Mouse (Mus musculus): ENCODE measurements around the gene Ttyh3. TPM values are rescaled to one million over a fixed set of nuclear protein-coding genes. Genes with fewer than 3 reads are reported as not detected.

Ttyh3 gene
- total and polyA plus RNA-seq, 2 experiments from 2014 or later = 60.3 to 260 TPM

DNA sequence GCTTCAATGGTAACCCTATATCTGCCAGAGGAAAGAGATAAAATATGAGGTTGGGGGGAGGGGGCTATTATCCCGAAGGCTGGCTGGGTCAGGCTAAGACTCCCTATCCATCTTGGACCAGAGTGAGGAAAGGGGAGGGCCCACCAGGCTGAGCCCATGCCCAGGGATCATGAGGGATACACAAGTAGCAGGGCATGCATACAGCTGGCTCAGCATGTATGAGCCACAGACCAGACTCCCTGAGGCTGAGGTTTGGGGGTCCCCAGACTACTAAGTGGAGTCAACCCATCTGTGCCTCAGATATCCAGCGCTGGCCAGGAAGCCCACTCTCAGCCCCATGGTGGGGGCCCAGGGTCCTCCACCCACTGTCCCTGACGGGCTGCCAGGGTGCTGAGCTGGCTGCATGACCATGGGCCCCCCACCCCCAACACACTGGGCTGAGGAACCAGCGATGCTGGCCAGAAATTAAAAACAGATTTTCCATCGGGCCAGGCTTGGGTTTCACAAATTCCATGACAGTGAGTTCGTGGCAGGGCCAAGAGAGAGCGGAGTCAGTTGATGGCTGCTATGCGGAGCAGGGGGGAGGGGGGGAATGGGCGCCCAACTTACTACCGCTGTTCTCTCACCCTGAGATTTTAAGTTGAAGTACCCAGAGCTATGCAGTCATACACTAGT, 7.4 kb downstream of the Ttyh3 start:
- Histone ChIP-seq H3K27me3 (ENCODE audit: insufficient read depth, low read length) (no peaks in the 10 kb centered on the region), H3K4me1 (ENCODE audit: insufficient read depth, low read length) (peaks cover 48% of the 10 kb centered on the region), H3K27ac (peak overlapping the region; percentile 51; the same call in 1 of the 2 replicates), H3K9ac (replicated peaks; ENCODE audit: low read length) (0 out of 2 replicates have a peak overlapping the region, but pooled peaks have one; percentile 9), H3K4me2 (ENCODE audit: low read depth, low read length) (peak overlapping the region; percentile 16; the same call in 1 of the 2 replicates), H3K36me3 (ENCODE audit: insufficient read depth, low read length) (no peaks in the 10 kb centered on the region; the same call in 1 of the 2 replicates), H3K4me3 (ENCODE audit: low read length) (no peak overlapping the region), H3K9me3 (ENCODE audit: low read length) (no peaks in the 10 kb centered on the region)
- 47% methylated on average over 10 of the region's 10 CpGs for WGBS
- ATAC-seq (peak; percentile 13; the same call in 1 of the 2 replicates), DNase-seq (ENCODE audit: low spot score) (no peak)
- TF ChIP-seq CTCF (IDR thresholded peaks at IDR 0.05; ENCODE audit: low read depth) = no peak

DNA sequence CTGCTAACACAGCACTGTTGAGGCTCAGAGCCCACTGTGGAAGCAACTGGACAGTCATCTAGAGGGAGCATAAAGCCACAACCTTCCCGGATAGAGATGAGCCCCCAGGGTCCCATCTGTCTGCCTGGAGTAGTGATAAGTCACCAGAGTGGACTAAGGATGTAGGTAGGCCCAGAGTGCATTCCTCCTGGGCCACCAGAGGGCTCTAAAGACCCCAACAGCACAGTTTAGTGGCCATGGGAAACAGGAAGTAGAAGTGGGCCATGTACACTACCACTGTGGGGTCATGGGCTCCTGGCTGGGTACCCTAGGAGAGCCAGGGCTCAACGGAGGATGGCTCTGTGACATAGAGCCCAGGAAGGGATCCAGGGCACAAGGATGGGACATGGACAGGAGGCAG, 8.0 kb downstream of the Ttyh3 start:
- Histone ChIP-seq H3K27me3 (ENCODE audit: insufficient read depth, low read length) (no peaks in the 10 kb centered on the region), H3K9me3 (ENCODE audit: low read length) (no peaks in the 10 kb centered on the region), H3K4me2 (ENCODE audit: low read depth, low read length) (0 out of 2 replicates have a peak overlapping the region, but pooled peaks have one; percentile 16), H3K4me3 (ENCODE audit: low read length) (no peak overlapping the region), H3K9ac (replicated peaks; ENCODE audit: low read length) (0 out of 2 replicates have a peak overlapping the region, but pooled peaks have one; percentile 9), H3K36me3 (ENCODE audit: insufficient read depth, low read length) (peaks cover 3% of the 10 kb centered on the region; the same call in 1 of the 2 replicates), H3K27ac (peak overlapping the region; percentile 51; the same call in 1 of the 2 replicates), H3K4me1 (ENCODE audit: insufficient read depth, low read length) (peaks cover 43% of the 10 kb centered on the region)
- DNase-seq (ENCODE audit: low spot score) = no peak
- no peak for ATAC-seq
- 53% methylated on average over 2 of the region's 2 CpGs for WGBS
- peak; percentile 52 for TF ChIP-seq CTCF (IDR thresholded peaks at IDR 0.05; ENCODE audit: low read depth)

DNA sequence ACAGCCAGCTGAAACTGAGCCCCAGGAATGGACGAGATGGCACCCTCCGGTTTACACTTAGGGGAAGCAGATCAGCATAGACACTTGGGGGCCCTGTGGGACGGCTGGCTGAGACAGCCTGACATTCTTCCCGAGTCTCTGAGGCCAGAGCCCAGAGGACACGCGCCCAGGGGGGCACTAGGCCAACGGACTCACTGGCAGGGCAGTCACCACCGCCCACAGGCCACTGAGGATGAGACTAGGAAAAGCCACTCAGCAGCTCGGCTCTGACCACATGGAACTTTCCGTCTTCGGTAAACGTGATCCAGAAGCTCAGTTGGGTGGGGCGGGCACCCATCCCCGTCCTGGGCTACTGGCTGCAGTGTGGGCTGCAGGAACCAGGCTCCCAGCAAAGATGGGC, 9.0 kb downstream of the Ttyh3 start:
- DNase-seq (ENCODE audit: low spot score) (no peak), ATAC-seq (no peak)
- H3K36me3 ChIP-seq (ENCODE audit: insufficient read depth, low read length) = peaks cover 12% of the 10 kb centered on the region
- TF ChIP-seq CTCF (IDR thresholded peaks at IDR 0.05; ENCODE audit: low read depth) = no peak
- no peak overlapping the region for H3K4me3 ChIP-seq (ENCODE audit: low read length)
- no peak overlapping the region for H3K9ac ChIP-seq (replicated peaks; ENCODE audit: low read length)
- WGBS = 58% methylated on average over 14 of the region's 14 CpGs
- no peaks in the 10 kb centered on the region for H3K9me3 ChIP-seq (ENCODE audit: low read length)
- H3K27me3 ChIP-seq (ENCODE audit: insufficient read depth, low read length) = no peaks in the 10 kb centered on the region
- H3K27ac ChIP-seq = no peak overlapping the region
- H3K4me1 ChIP-seq (ENCODE audit: insufficient read depth, low read length) = peaks cover 36% of the 10 kb centered on the region
- no peak overlapping the region for H3K4me2 ChIP-seq (ENCODE audit: low read depth, low read length)

DNA sequence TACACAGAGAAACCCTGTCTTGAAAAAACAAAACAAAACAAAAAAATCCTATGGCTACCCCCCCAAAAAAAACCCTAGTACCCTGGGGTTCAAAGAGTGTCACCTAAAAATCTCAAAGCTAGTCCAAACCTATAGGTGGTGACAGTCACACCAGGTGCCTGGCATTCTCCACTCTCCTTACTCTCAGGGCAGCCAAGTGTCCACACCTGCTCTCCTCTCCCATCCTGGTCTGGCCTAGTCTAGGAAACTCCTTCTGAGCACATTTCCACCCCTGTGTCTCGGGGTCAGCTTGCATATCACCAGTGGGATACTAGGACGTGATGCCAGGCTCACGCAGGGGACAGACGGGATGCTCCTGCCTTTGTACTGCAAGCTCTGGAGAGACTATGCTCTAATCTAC, 9.5 kb downstream of the Ttyh3 start:
- peaks cover 30% of the 10 kb centered on the region for H3K4me1 ChIP-seq (ENCODE audit: insufficient read depth, low read length)
- H3K27me3 ChIP-seq (ENCODE audit: insufficient read depth, low read length) = no peaks in the 10 kb centered on the region
- no peak overlapping the region for H3K4me3 ChIP-seq (ENCODE audit: low read length)
- H3K9ac ChIP-seq (replicated peaks; ENCODE audit: low read length) = no peak overlapping the region
- no peak for DNase-seq (ENCODE audit: low spot score)
- no peaks in the 10 kb centered on the region for H3K9me3 ChIP-seq (ENCODE audit: low read length)
- no peak for ATAC-seq
- H3K27ac ChIP-seq = no peak overlapping the region
- 73% methylated on average over 4 of the region's 4 CpGs for WGBS
- H3K4me2 ChIP-seq (ENCODE audit: low read depth, low read length) = no peak overlapping the region
- no peak for TF ChIP-seq CTCF (IDR thresholded peaks at IDR 0.05; ENCODE audit: low read depth)
- peaks cover 17% of the 10 kb centered on the region for H3K36me3 ChIP-seq (ENCODE audit: insufficient read depth, low read length)

DNA sequence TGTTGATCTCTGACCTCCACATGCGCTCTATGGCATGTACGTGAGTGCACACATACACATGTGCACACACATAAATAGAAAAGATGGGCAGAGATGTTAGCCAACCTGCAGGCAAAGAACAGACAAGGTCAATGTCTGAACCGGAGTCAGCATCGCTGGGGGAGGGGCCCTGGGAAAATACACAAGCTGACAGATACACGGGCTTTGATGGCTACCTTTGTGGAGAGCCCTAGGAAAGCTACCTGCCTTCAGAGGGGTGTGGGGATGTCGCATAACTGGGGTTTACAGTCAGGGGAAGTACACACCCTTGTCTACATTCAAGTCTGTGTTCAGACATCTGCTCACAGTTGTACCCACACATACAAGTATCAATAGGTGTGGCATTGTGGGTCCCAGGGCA, 10.3 kb downstream of the Ttyh3 start:
- H3K9me3 ChIP-seq (ENCODE audit: low read length) = no peaks in the 10 kb centered on the region
- H3K4me1 ChIP-seq (ENCODE audit: insufficient read depth, low read length) = peaks cover 30% of the 10 kb centered on the region
- WGBS = 88% methylated on average over 6 of the region's 6 CpGs
- H3K9ac ChIP-seq (replicated peaks; ENCODE audit: low read length) = no peak overlapping the region
- peaks cover 24% of the 10 kb centered on the region for H3K36me3 ChIP-seq (ENCODE audit: insufficient read depth, low read length)
- no peaks in the 10 kb centered on the region for H3K27me3 ChIP-seq (ENCODE audit: insufficient read depth, low read length)
- no peak for ATAC-seq
- H3K27ac ChIP-seq = no peak overlapping the region
- no peak overlapping the region for H3K4me2 ChIP-seq (ENCODE audit: low read depth, low read length)
- H3K4me3 ChIP-seq (ENCODE audit: low read length) = no peak overlapping the region
- no peak for TF ChIP-seq CTCF (IDR thresholded peaks at IDR 0.05; ENCODE audit: low read depth)
- DNase-seq (ENCODE audit: low spot score) = no peak

DNA sequence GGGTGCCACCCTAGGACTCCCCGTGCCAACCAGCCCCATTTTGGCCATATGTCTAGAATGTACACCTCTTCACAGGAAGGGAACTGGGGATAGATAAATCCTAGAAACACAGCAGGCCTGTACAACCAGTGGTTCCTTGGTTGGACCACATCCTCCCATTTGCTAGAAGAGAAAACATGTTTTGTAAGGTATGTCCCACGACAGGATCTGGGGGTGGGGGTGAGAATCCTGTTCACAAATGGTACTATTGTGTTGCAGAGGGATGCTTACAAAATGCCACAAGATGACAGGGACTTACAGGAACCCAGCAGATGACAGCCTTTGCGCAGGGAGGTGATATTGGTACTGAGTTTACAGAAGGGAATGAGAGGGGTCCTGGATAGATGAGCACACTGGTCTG, 10.8 kb downstream of the Ttyh3 start:
- H3K9me3 ChIP-seq (ENCODE audit: low read length) = no peaks in the 10 kb centered on the region
- DNase-seq (ENCODE audit: low spot score) (no peak), ATAC-seq (no peak)
- H3K4me3 ChIP-seq (ENCODE audit: low read length) = no peak overlapping the region
- H3K27me3 ChIP-seq (ENCODE audit: insufficient read depth, low read length) = no peaks in the 10 kb centered on the region
- peaks cover 29% of the 10 kb centered on the region for H3K36me3 ChIP-seq (ENCODE audit: insufficient read depth, low read length)
- no peak overlapping the region for H3K4me2 ChIP-seq (ENCODE audit: low read depth, low read length)
- H3K27ac ChIP-seq = no peak overlapping the region
- peaks cover 30% of the 10 kb centered on the region for H3K4me1 ChIP-seq (ENCODE audit: insufficient read depth, low read length)
- WGBS = 78% methylated on average over 3 of the region's 3 CpGs
- H3K9ac ChIP-seq (replicated peaks; ENCODE audit: low read length) = no peak overlapping the region
- no peak for TF ChIP-seq CTCF (IDR thresholded peaks at IDR 0.05; ENCODE audit: low read depth)

DNA sequence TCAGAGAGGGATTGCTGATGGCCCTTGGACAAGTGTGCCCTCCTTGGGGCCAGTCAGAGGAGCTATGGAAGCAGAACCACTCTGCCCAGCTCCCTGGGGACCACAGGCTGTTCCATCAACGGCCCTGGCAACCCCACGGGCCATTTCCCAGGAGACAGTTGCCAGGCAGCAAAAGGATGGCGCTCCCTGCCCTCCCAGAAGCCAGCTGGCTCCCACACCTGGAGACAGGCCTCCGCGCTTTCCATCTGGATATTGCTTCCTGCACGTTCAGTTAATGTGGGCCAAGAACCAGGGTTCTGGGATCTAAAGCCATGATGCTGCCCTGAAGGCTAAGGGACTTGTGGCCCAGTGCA, 11.8 kb downstream of the Ttyh3 start:
- DNase-seq (ENCODE audit: low spot score) (peak; percentile 75), ATAC-seq (peak; percentile 15; the same call in 1 of the 2 replicates)
- peak overlapping the region; percentile 58 for H3K27ac ChIP-seq
- no peak overlapping the region for H3K4me3 ChIP-seq (ENCODE audit: low read length)
- H3K27me3 ChIP-seq (ENCODE audit: insufficient read depth, low read length) = no peaks in the 10 kb centered on the region
- no peak overlapping the region for H3K9ac ChIP-seq (replicated peaks; ENCODE audit: low read length)
- peaks cover 36% of the 10 kb centered on the region for H3K36me3 ChIP-seq (ENCODE audit: insufficient read depth, low read length)
- no peak overlapping the region for H3K4me2 ChIP-seq (ENCODE audit: low read depth, low read length)
- 32% methylated on average over 6 of the region's 6 CpGs for WGBS
- TF ChIP-seq CTCF (IDR thresholded peaks at IDR 0.05; ENCODE audit: low read depth) = no peak
- peaks cover 25% of the 10 kb centered on the region; the same call in 1 of the 2 replicates for H3K4me1 ChIP-seq (ENCODE audit: insufficient read depth, low read length)
- H3K9me3 ChIP-seq (ENCODE audit: low read length) = no peaks in the 10 kb centered on the region
